Mouse (Mus musculus) liver, embryonic 14.5 days (tissue): ENCODE measurements at regions not wholly inside any gene's neighbourhood (a gene's known extent, or its start where the extent isn't known, plus 50 kb on each side); places are given as distances from the start of the nearest gene placed in this dataset.

Experiments used
- CTCF ChIP-seq: IDR thresholded peaks from 2 replicates; pipeline ENCODE4 v1.5.1; 2016; ENCODE audit warnings: antibody characterized with exemption, low read depth, control low read depth
- EP300 ChIP-seq: IDR thresholded peaks from 2 replicates; pipeline ENCODE4 v1.6.1; 2016; ENCODE audit warnings: antibody characterized with exemption, low read depth

DNA sequence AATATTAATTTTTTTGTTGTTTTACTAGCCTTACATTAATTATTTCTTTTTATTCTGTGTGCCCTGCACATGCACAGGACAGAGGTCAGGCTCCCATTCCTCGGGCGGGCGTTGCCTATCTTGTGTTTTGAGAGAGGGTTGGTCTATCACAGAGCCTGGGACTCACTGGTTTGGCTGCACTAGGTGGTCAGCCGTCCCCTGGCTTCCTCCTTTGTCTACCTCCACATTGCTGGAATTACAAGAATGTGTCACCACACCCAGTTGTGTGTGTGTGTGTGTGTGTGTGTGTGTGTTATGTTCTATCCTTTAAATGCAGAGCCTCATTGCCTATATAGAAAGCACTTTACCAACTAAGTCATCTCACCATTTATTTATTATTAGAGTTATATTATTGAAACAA, 478.5 kb downstream of the Zfp704 start:
- TF ChIP-seq CTCF (no peak), EP300 (no peak)
